Mouse (Mus musculus) G1E (cell line): ENCODE results near the gene Rbp1.

Experiments
- CTCF ChIP-seq: IDR thresholded peaks from 2 replicates; pipeline ENCODE4 v1.5.1; 2012; ENCODE audit warnings: low read depth, low read length, inconsistent platforms, mixed read lengths
- GATA1 ChIP-seq: IDR thresholded peaks from 2 replicates; pipeline ENCODE4 v1.6.1; 2012; ENCODE audit warnings: borderline replicate concordance, low read length, inconsistent platforms, mixed read lengths
- POLR2AphosphoS5 ChIP-seq: IDR thresholded peaks from 2 replicates; pipeline ENCODE4 v1.6.1; 2012; ENCODE audit warnings: low read depth, low read length, inconsistent platforms; ENCODE audit not compliant: insufficient replicate concordance
- TAL1 ChIP-seq: conservative IDR thresholded peaks from 2 replicates; pipeline ENCODE4 v1.6.1; 2012; ENCODE audit warnings: low read depth, low read length, inconsistent platforms, mixed read lengths

- TF ChIP-seq CTCF (no peak), GATA1 (no peak), POLR2AphosphoS5 (no peak), TAL1 (no peak)
These were observed 16.3 kb downstream of the Rbp1 start for GRCm38 (mm10) chr9:98439091-98439490.
